9 mouse cellular contexts compared by ENCODE assay signal in genomic region chr4:109984011-109984411, GRCm38 (mm10). TPM values are rescaled to one million over a fixed set of nuclear protein-coding genes. Genes with fewer than 3 reads are reported as not detected.
A peak's percentile ranks its signal among the peaks of the same experiment; 100 is the strongest.
DNase-seq lines count a peak whose midpoint lies in the region; ATAC-seq and TF ChIP-seq lines count a peak whose summit lies in the region.
"Had no signal": no experiment of that assay in that cellular context is flagged by ENCODE, and none has a peak within 500 bp of the region (broad histone marks: within the 10 kb centered on the region; RNA-seq: fewer than 3 reads in every experiment).

No protein-coding gene starts in this region.

- TF ChIP-seq CTCF in stomach, postnatal 0 days (IDR thresholded peaks at IDR 0.05; ENCODE audit: low read depth) = no peak

- H3K36me3 ChIP-seq in heart, embryonic 12.5 days = no peaks in the 10 kb centered on the region
- no peaks in the 10 kb centered on the region for H3K36me3 ChIP-seq in neural tube, embryonic 11.5 days (ENCODE audit: control insufficient read depth, insufficient read depth, low read length)
- no peaks in the 10 kb centered on the region for H3K36me3 ChIP-seq in intestine, embryonic 16.5 days (ENCODE audit: control insufficient read depth, insufficient read depth, low read length)
- H3K36me3 ChIP-seq in stomach, postnatal 0 days (ENCODE audit: control insufficient read depth, insufficient read depth, low read length) = no peaks in the 10 kb centered on the region

- WGBS in heart, embryonic 12.5 days = under 1% methylated on average over 24 of the region's 24 CpGs
- WGBS in neural tube, embryonic 11.5 days = under 1% methylated on average over 24 of the region's 24 CpGs
- under 1% methylated on average over 24 of the region's 24 CpGs for WGBS in intestine, embryonic 16.5 days
- WGBS in stomach, postnatal 0 days = 3% methylated on average over 24 of the region's 24 CpGs

- peak overlapping the region; percentile 20 for H3K4me3 ChIP-seq in heart, embryonic 12.5 days
- no peak overlapping the region for H3K4me3 ChIP-seq in neural tube, embryonic 11.5 days (ENCODE audit: low read depth, low read length)
- H3K4me3 ChIP-seq in intestine, embryonic 16.5 days (ENCODE audit: low read length) = peak overlapping the region; percentile 20
- H3K4me3 ChIP-seq in stomach, postnatal 0 days (ENCODE audit: low read depth, low read length) = peak overlapping the region; percentile 27

- H3K27me3 ChIP-seq in heart, embryonic 12.5 days (replicated peaks) = peaks cover 95% of the 10 kb centered on the region
- peaks cover 97% of the 10 kb centered on the region for H3K27me3 ChIP-seq in neural tube, embryonic 11.5 days (ENCODE audit: control insufficient read depth, insufficient read depth, low read length)
- H3K27me3 ChIP-seq in intestine, embryonic 16.5 days (replicated peaks; ENCODE audit: control insufficient read depth, insufficient read depth, low read length) = peaks cover 95% of the 10 kb centered on the region
- H3K27me3 ChIP-seq in stomach, postnatal 0 days (ENCODE audit: control insufficient read depth, insufficient read depth, low read length) = peaks cover 29% of the 10 kb centered on the region

- no peak for TF ChIP-seq EP300 in stomach, postnatal 0 days (optimal IDR thresholded peaks at IDR 0.05)

- no peak overlapping the region for H3K9ac ChIP-seq in heart, embryonic 12.5 days
- no peak overlapping the region for H3K9ac ChIP-seq in neural tube, embryonic 11.5 days (ENCODE audit: low read length)
- H3K9ac ChIP-seq in intestine, embryonic 16.5 days (ENCODE audit: low read depth, low read length) = no peak overlapping the region
- no peak overlapping the region for H3K9ac ChIP-seq in stomach, postnatal 0 days (ENCODE audit: low read length)

- DNase-seq in heart, adult 18-20 months = no peak
- peak; percentile 46 for DNase-seq in neural tube, embryonic 11.5 days (ENCODE audit: low spot score)
- no peak for DNase-seq in neural tube, embryonic 10.5 days (ENCODE audit: extremely low spot score, low spot score)
- peak; percentile 15 for DNase-seq in stomach, postnatal 0 days (ENCODE audit: low spot score)
- no peak for DNase-seq in spleen, postnatal 14 days (ENCODE audit: low spot score in 2 of 2)
- no peak for DNase-seq in gastrocnemius, adult 8-10 months (ENCODE audit: low spot score in 2 of 2)

- H3K27ac ChIP-seq in heart, embryonic 12.5 days (ENCODE audit: poor library complexity, severe bottlenecking) = no peak overlapping the region
- no peak overlapping the region for H3K27ac ChIP-seq in neural tube, embryonic 11.5 days (ENCODE audit: low read depth, low read length)
- no peak overlapping the region for H3K27ac ChIP-seq in intestine, embryonic 16.5 days (ENCODE audit: low read length)
- H3K27ac ChIP-seq in stomach, postnatal 0 days (replicated peaks) = no peak overlapping the region

- H3K4me2 ChIP-seq in heart, embryonic 12.5 days = peak overlapping the region; percentile 51
- no peak overlapping the region for H3K4me2 ChIP-seq in neural tube, embryonic 11.5 days (ENCODE audit: low read depth)
- H3K4me2 ChIP-seq in intestine, embryonic 16.5 days (ENCODE audit: low read depth, low read length) = peak overlapping the region; percentile 31; the same call in 1 of the 2 replicates
- H3K4me2 ChIP-seq in stomach, postnatal 0 days (replicated peaks; ENCODE audit: low read depth) = peak overlapping the region; percentile 36

- H3K4me1 ChIP-seq in heart, embryonic 12.5 days (replicated peaks) = peaks cover 36% of the 10 kb centered on the region
- H3K4me1 ChIP-seq in neural tube, embryonic 11.5 days (ENCODE audit: control insufficient read depth, insufficient read depth, low read length) = peaks cover 9% of the 10 kb centered on the region; the same call in 1 of the 2 replicates
- H3K4me1 ChIP-seq in intestine, embryonic 16.5 days (ENCODE audit: control insufficient read depth, insufficient read depth, low read length) = peaks cover 20% of the 10 kb centered on the region
- H3K4me1 ChIP-seq in stomach, postnatal 0 days (replicated peaks; ENCODE audit: control insufficient read depth, insufficient read depth) = no peaks in the 10 kb centered on the region; the same call in 1 of the 2 replicates

- H3K9me3 ChIP-seq in heart, embryonic 12.5 days (replicated peaks) = no peaks in the 10 kb centered on the region
- no peaks in the 10 kb centered on the region for H3K9me3 ChIP-seq in neural tube, embryonic 11.5 days (ENCODE audit: control insufficient read depth, low read length)
- no peaks in the 10 kb centered on the region for H3K9me3 ChIP-seq in intestine, embryonic 16.5 days (ENCODE audit: control insufficient read depth, low read length)
- no peaks in the 10 kb centered on the region for H3K9me3 ChIP-seq in stomach, postnatal 0 days (ENCODE audit: control insufficient read depth, low read length)

- ATAC-seq in heart, embryonic 12.5 days (ENCODE audit: insufficient number of reproducible peaks, low FRiP score) = no peak
- no peak for ATAC-seq in neural tube, embryonic 11.5 days (ENCODE audit: insufficient read depth, low FRiP score, low TSS enrichment)
- ATAC-seq in intestine, embryonic 16.5 days = no peak
- ATAC-seq in stomach, postnatal 0 days (ENCODE audit: low FRiP score, low TSS enrichment) = no peak

RNA-seq across cellular contexts. Expression of gene Dmrta2, which starts 6.2 kb away (rescaled TPM):
- polyA plus RNA-seq in heart, embryonic 12.5 days (2016; fragmentation: Nextera tagmentation; extraction: Ambion mirVana) = 0.13 TPM in 1 of 2 replicates, not detected in the other
- total RNA-seq in heart, adult 18-20 months (2021) = under 1 TPM in 1 of 2 experiments, not detected in 1; 0.15 TPM
- polyA plus RNA-seq in neural tube, embryonic 11.5 days (2014; fragmentation: Nextera tagmentation; extraction: Ambion mirVana) = 0.12 and 0.14 TPM in 2 replicates
- 0.07 TPM in 1 of 2 replicates, not detected in the other for polyA plus RNA-seq in intestine, embryonic 16.5 days (2015; fragmentation: Nextera tagmentation; extraction: Ambion mirVana)
- polyA plus RNA-seq in stomach, postnatal 0 days (2015; fragmentation: Nextera tagmentation; extraction: Ambion mirVana) = 0.05 TPM in 1 of 2 replicates, not detected in the other
- total RNA-seq in gastrocnemius, adult 8-10 months (2022) = under 1 TPM in 1 of 4 experiments, not detected in 3; 0.15 TPM
- total RNA-seq: monocyte, adult 5-6 weeks had no signal

Comparison
In these comparisons a context has a peak if more than half of its experiments do, and no peak if none do; other contexts are left out.
1. DNase-seq: peak in neural tube, embryonic 11.5 days (single experiment) and stomach, postnatal 0 days (single experiment); none in heart, adult 18-20 months (0 of 2), neural tube, embryonic 10.5 days (single experiment), spleen, postnatal 14 days (0 of 2) and gastrocnemius, adult 8-10 months (0 of 2).